Mouse (Mus musculus) lung, embryonic 16.5 days (tissue): ENCODE results near the gene Rmi2. TPM values are rescaled to one million over a fixed set of nuclear protein-coding genes. Genes with fewer than 3 reads are reported as not detected.
A peak's percentile ranks its signal among the peaks of the same experiment; 100 is the strongest.
"Not testable (repeated sequence)": the region's sequence is repeated elsewhere in the genome, so short reads cannot be mapped to it uniquely, and the experiment has no call there.

Experiments used
- ATAC-seq: fragments of 200-750 bp; cut with Nextera tagmentation; 2 replicates; pipeline ENCODE4 v1.8.0; 2017; ENCODE audit warnings: low read depth, mild to moderate bottlenecking, moderate library complexity
- H3K27ac ChIP-seq: fragments of 300-500 bp; sonication (generic); 2 replicates; pipeline ENCODE4 v1.5.1; 2014; ENCODE audit warnings: mild to moderate bottlenecking, control low read depth, low read length
- H3K27me3 ChIP-seq: fragments of 300-500 bp; sonication (generic); 2 replicates; pipeline ENCODE4 v1.6.1; 2014; ENCODE audit warnings: low read depth, low read length, mixed read lengths; ENCODE audit not compliant: control insufficient read depth, insufficient read depth
- H3K36me3 ChIP-seq: fragments of 300-500 bp; sonication (generic); 2 replicates; pipeline ENCODE4 v1.6.1; 2014; ENCODE audit warnings: low read length; ENCODE audit not compliant: control insufficient read depth, insufficient read depth
- H3K4me1 ChIP-seq: fragments of 300-500 bp; sonication (generic); replicated peaks from 2 replicates; pipeline ENCODE4 v1.6.1; 2014; ENCODE audit warnings: low read length, mixed read lengths; ENCODE audit not compliant: control insufficient read depth, insufficient read depth
- H3K4me2 ChIP-seq: fragments of 300-500 bp; sonication (generic); 2 replicates; pipeline ENCODE4 v1.6.1; 2014; ENCODE audit warnings: low read depth, low read length, control low read depth
- H3K4me3 ChIP-seq: fragments of 300-500 bp; sonication (generic); 2 replicates; pipeline ENCODE4 v1.5.1; 2014; ENCODE audit warnings: mild to moderate bottlenecking, low read length, control low read depth
- H3K9ac ChIP-seq: fragments of 300-500 bp; sonication (generic); 2 replicates; pipeline ENCODE4 v1.6.1; 2014; ENCODE audit warnings: low read length, control low read depth
- H3K9me3 ChIP-seq: fragments of 300-500 bp; sonication (generic); 2 replicates; pipeline ENCODE4 v1.6.1; 2016; ENCODE audit warnings: low read length; ENCODE audit not compliant: control insufficient read depth
- WGBS: fragments of 180-500 bp; shearing (Covaris S2); extraction: QIAGEN DNeasy Blood & Tissue Kit; methylation state at CpG from one replicate; pipeline ENCODE4 v1.1.7; 2014; 5-methylcytosine and 5-hydroxymethylcytosine counted together
- polyA plus RNA-seq: library from polyadenylated mRNA; unstranded; fragments of >200 nt; fragmentation: Nextera tagmentation; extraction: Ambion mirVana; gene quantifications from 2 replicates; pipeline ENCODE4 v1.2.1, GENCODE M21; 2015

Gene Rmi2
- polyA plus RNA-seq, 1 experiment from 2014 or later: 3.1 TPM

- H3K27ac ChIP-seq: no peak within 1 kb of the TSS
- no peak within 1 kb of the TSS for H3K4me2 ChIP-seq
- no peak for ATAC-seq
- H3K4me1 ChIP-seq: no peaks in the 10 kb centered on the region
- 70% methylated on average over 6 of the region's 6 CpGs for WGBS
- H3K9ac ChIP-seq: no peak within 1 kb of the TSS
- H3K27me3 ChIP-seq: peaks cover 11% of the 10 kb centered on the region
- H3K9me3 ChIP-seq: no peaks in the 10 kb centered on the region
- H3K4me3 ChIP-seq: no peak within 1 kb of the TSS
- no peaks in the 10 kb centered on the region for H3K36me3 ChIP-seq
These were observed 38.8 kb upstream of the Rmi2 start, which contains the start of gene Prm2 for GRCm38 (mm10) chr16:10796034-10796433. Gene Prm2, minus strand, starts transcription at chr16:10796134.

- 69% methylated on average over 3 of the region's 3 CpGs for WGBS
- H3K27ac ChIP-seq, H3K4me2 ChIP-seq, H3K4me3 ChIP-seq, H3K27me3 ChIP-seq, H3K9ac ChIP-seq, H3K4me1 ChIP-seq, H3K36me3 ChIP-seq, H3K9me3 ChIP-seq: not testable (repeated sequence)
- ATAC-seq: peak; percentile 71; the same call in 1 of the 2 replicates
These were observed 32.4 kb upstream of the Rmi2 start for GRCm38 (mm10) chr16:10802420-10802819.

- Histone ChIP-seq H3K9ac (no peak within 1 kb of the TSS), H3K27me3 (no peaks in the 10 kb centered on the region; the same call in 1 of the 2 replicates), H3K4me2 (no peak within 1 kb of the TSS), H3K27ac (no peak within 1 kb of the TSS), H3K9me3 (no peaks in the 10 kb centered on the region), H3K36me3 (no peaks in the 10 kb centered on the region), H3K4me3 (no peak within 1 kb of the TSS), H3K4me1 (no peaks in the 10 kb centered on the region)
- ATAC-seq: no peak
- 71% methylated on average over 10 of the region's 10 CpGs for WGBS
These were observed 28.9 kb upstream of the Rmi2 start, which contains the start of gene Prm1 for GRCm38 (mm10) chr16:10805789-10806527. Gene Prm1, minus strand, starts transcription at chr16:10805839.

GRCm38 (mm10) chr16:10810376-10810775 lies 24.5 kb upstream of the Rmi2 start:
- no peak overlapping the region for H3K27ac ChIP-seq
- no peak overlapping the region for H3K4me2 ChIP-seq
- no peaks in the 10 kb centered on the region for H3K9me3 ChIP-seq
- H3K36me3 ChIP-seq: no peaks in the 10 kb centered on the region
- no peak overlapping the region for H3K4me3 ChIP-seq
- 78% methylated on average over 1 of the region's 1 CpGs for WGBS
- H3K27me3 ChIP-seq: no peaks in the 10 kb centered on the region; the same call in 1 of the 2 replicates
- no peak overlapping the region for H3K9ac ChIP-seq
- ATAC-seq: no peak
- H3K4me1 ChIP-seq: 0 out of 2 replicates have a peak, but pooled peaks cover 4% of the 10 kb centered on the region

- H3K4me1 ChIP-seq: 0 out of 2 replicates have a peak, but pooled peaks cover 4% of the 10 kb centered on the region
- H3K4me2 ChIP-seq: no peak within 1 kb of the TSS
- no peak within 1 kb of the TSS for H3K27ac ChIP-seq
- H3K9me3 ChIP-seq: no peaks in the 10 kb centered on the region
- WGBS: 82% methylated on average over 2 of the region's 2 CpGs
- H3K9ac ChIP-seq: no peak within 1 kb of the TSS
- H3K36me3 ChIP-seq: no peaks in the 10 kb centered on the region
- ATAC-seq: no peak
- H3K27me3 ChIP-seq: no peaks in the 10 kb centered on the region; the same call in 1 of the 2 replicates
- H3K4me3 ChIP-seq: no peak within 1 kb of the TSS
These were observed 21.9 kb upstream of the Rmi2 start, which contains the start of gene Gm11172 for GRCm38 (mm10) chr16:10812865-10813371. Gene Gm11172, plus strand, starts transcription at chr16:10812915.

- no peak for ATAC-seq
- Histone ChIP-seq H3K4me1 (0 out of 2 replicates have a peak, but pooled peaks cover 4% of the 10 kb centered on the region), H3K36me3 (no peaks in the 10 kb centered on the region), H3K27me3 (no peaks in the 10 kb centered on the region; the same call in 1 of the 2 replicates), H3K4me3 (no peak overlapping the region), H3K9ac (no peak overlapping the region), H3K27ac (no peak overlapping the region), H3K4me2 (no peak overlapping the region), H3K9me3 (no peaks in the 10 kb centered on the region)
- WGBS: 66% methylated on average over 4 of the region's 4 CpGs
These were observed 21.1 kb upstream of the Rmi2 start for GRCm38 (mm10) chr16:10813726-10814125.

GRCm38 (mm10) chr16:10814864-10815263 lies 20.0 kb upstream of the Rmi2 start:
- H3K36me3 ChIP-seq: no peaks in the 10 kb centered on the region
- H3K9me3 ChIP-seq: no peaks in the 10 kb centered on the region
- 41% methylated on average over 4 of the region's 4 CpGs for WGBS
- no peak overlapping the region for H3K4me3 ChIP-seq
- 0 out of 2 replicates have a peak, but pooled peaks cover 4% of the 10 kb centered on the region for H3K4me1 ChIP-seq
- H3K27ac ChIP-seq: no peak overlapping the region
- H3K9ac ChIP-seq: no peak overlapping the region
- H3K27me3 ChIP-seq: no peaks in the 10 kb centered on the region; the same call in 1 of the 2 replicates
- H3K4me2 ChIP-seq: no peak overlapping the region
- ATAC-seq: peak; percentile 92

GRCm38 (mm10) chr16:10818579-10819135 lies 16.2 kb upstream of the Rmi2 start:
- 0 out of 2 replicates have a peak, but pooled peaks cover 4% of the 10 kb centered on the region for H3K4me1 ChIP-seq
- no peak overlapping the region for H3K4me2 ChIP-seq
- H3K4me3 ChIP-seq: no peak overlapping the region
- H3K27ac ChIP-seq: no peak overlapping the region
- H3K9ac ChIP-seq: no peak overlapping the region
- H3K27me3 ChIP-seq: no peaks in the 10 kb centered on the region
- H3K9me3 ChIP-seq: no peaks in the 10 kb centered on the region; the same call in 1 of the 2 replicates
- 78% methylated on average over 4 of the region's 4 CpGs for WGBS
- no peaks in the 10 kb centered on the region for H3K36me3 ChIP-seq
- no peak for ATAC-seq

GRCm38 (mm10) chr16:10819966-10820365 lies 14.9 kb upstream of the Rmi2 start:
- Histone ChIP-seq H3K27ac (no peak overlapping the region), H3K36me3 (no peaks in the 10 kb centered on the region), H3K27me3 (no peaks in the 10 kb centered on the region), H3K4me2 (no peak overlapping the region), H3K9ac (no peak overlapping the region), H3K4me3 (no peak overlapping the region), H3K9me3 (no peaks in the 10 kb centered on the region; the same call in 1 of the 2 replicates), H3K4me1 (no peaks in the 10 kb centered on the region)
- 54% methylated on average over 3 of the region's 3 CpGs for WGBS
- ATAC-seq: no peak
